Mouse (Mus musculus): Measurements from ENCODE around the gene Tigd3. TPM values are rescaled to one million over a fixed set of nuclear protein-coding genes. Genes with fewer than 3 reads are reported as not detected.

Gene Tigd3
- total RNA-seq, 2 experiments from 2014 or later, result 0.22 to 0.68 TPM

Other genes starting within 250 kb of the Tigd3 start
- gene Sipa1, start 230.4 kb downstream of the Tigd3 start, total RNA-seq (2021), result 10 to 100 TPM; 23.3 to 31.3 TPM
- 10 to 100 TPM; 24.0 to 30.4 TPM for gene Map3k11, start 205.4 kb downstream of the Tigd3 start, total RNA-seq (2021)
- gene Pcnx3, start 205.2 kb downstream of the Tigd3 start, total RNA-seq (2021), result 10 to 100 TPM; 17.8 to 18.0 TPM
- not detected for gene Kcnk7, start 189.8 kb downstream of the Tigd3 start, total RNA-seq (2021)
- gene Ehbp1l1, start 167.8 kb downstream of the Tigd3 start, total RNA-seq (2021), result 100 to 1,000 TPM; 140 to 149 TPM
- 10 to 100 TPM; 29.5 to 31.5 TPM for gene Fam89b, start 164.5 kb downstream of the Tigd3 start, total RNA-seq (2021)
- 10 to 100 TPM; 36.6 to 37.2 TPM for gene Ltbp3, start 153.2 kb downstream of the Tigd3 start, total RNA-seq (2021)
- 10 to 100 TPM; 63.5 to 64.1 TPM for gene Scyl1, start 122.7 kb downstream of the Tigd3 start, total RNA-seq (2021)
- gene Frmd8, start 18.9 kb downstream of the Tigd3 start, total RNA-seq (2021), result 10 to 100 TPM in 1 of 2 experiments, 1 to 10 TPM in 1; 8.9 to 11.1 TPM
- gene Slc25a45, start 16.3 kb downstream of the Tigd3 start, total RNA-seq (2021), result 1 to 10 TPM; 3.5 to 4.1 TPM
- 10 to 100 TPM; 87.4 to 96.1 TPM for gene Dpf2, start 18.9 kb upstream of the Tigd3 start, total RNA-seq (2021)
- gene Cdc42ep2, start 30.7 kb upstream of the Tigd3 start, total RNA-seq (2021), result 1 to 10 TPM; 9.1 to 9.8 TPM
- 10 to 100 TPM in 1 of 2 experiments, 1 to 10 TPM in 1; 8.9 to 11.2 TPM for gene Pola2, start 70.1 kb upstream of the Tigd3 start, total RNA-seq (2021)
- gene Slc22a20, start 92.0 kb upstream of the Tigd3 start, total RNA-seq (2021), result not detected
- 10 to 100 TPM; 27.5 to 32.8 TPM for gene Capn1, start 121.7 kb upstream of the Tigd3 start, total RNA-seq (2021)
- 10 to 100 TPM; 20.6 to 22.4 TPM for gene Syvn1, start 152.4 kb upstream of the Tigd3 start, total RNA-seq (2021)
- gene Mrpl49, start 163.6 kb upstream of the Tigd3 start, total RNA-seq (2021), result 10 to 100 TPM; 39.0 to 39.2 TPM
- gene Fau, start 163.7 kb upstream of the Tigd3 start, total RNA-seq (2021), result 100 to 1,000 TPM; 499 to 563 TPM
- 10 to 100 TPM; 11.9 to 12.4 TPM for gene Znhit2, start 167.0 kb upstream of the Tigd3 start, total RNA-seq (2021)
- gene Tm7sf2, start 174.2 kb upstream of the Tigd3 start, total RNA-seq (2021), result 1 to 10 TPM; 4.2 to 5.1 TPM
- 10 to 100 TPM; 23.0 to 25.3 TPM for gene Vps51, start 183.1 kb upstream of the Tigd3 start, total RNA-seq (2021)
- not detected for gene Tmem262, start 185.9 kb upstream of the Tigd3 start, total RNA-seq (2021)
- not detected for gene Gm28374, start 188.1 kb upstream of the Tigd3 start, total RNA-seq (2021)
- gene Zfpl1, start 190.8 kb upstream of the Tigd3 start, total RNA-seq (2021), result 10 to 100 TPM; 16.4 to 19.4 TPM
- under 1 TPM; 0.21 to 0.42 TPM for gene Cdca5, start 190.8 kb upstream of the Tigd3 start, total RNA-seq (2021)
- not detected for gene AC131692.1, start 200.3 kb upstream of the Tigd3 start, total RNA-seq (2021)
- not detected for gene Naaladl1, start 211.6 kb upstream of the Tigd3 start, total RNA-seq (2021)
- gene Sac3d1, start 224.5 kb upstream of the Tigd3 start, total RNA-seq (2021), result 1 to 10 TPM; 7.9 to 8.5 TPM
- 10 to 100 TPM; 13.7 to 15.1 TPM for gene Snx15, start 234.2 kb upstream of the Tigd3 start, total RNA-seq (2021)
- under 1 TPM; 0.78 to 0.87 TPM for gene Batf2, start 246.8 kb upstream of the Tigd3 start, total RNA-seq (2021)
- 10 to 100 TPM; 54.4 to 58.4 TPM for gene Arl2, start 247.4 kb upstream of the Tigd3 start, total RNA-seq (2021)

Data from heart, postnatal 25 days (tissue).